Mouse (Mus musculus): Measurements from ENCODE around the gene Dnah8. TPM values are rescaled to one million over a fixed set of nuclear protein-coding genes. Genes with fewer than 3 reads are reported as not detected.
A peak's percentile ranks its signal among the peaks of the same experiment; 100 is the strongest.

Dnah8 gene
- polyA plus RNA-seq, 1 experiment from 2014 or later = 1.4 TPM

DNA sequence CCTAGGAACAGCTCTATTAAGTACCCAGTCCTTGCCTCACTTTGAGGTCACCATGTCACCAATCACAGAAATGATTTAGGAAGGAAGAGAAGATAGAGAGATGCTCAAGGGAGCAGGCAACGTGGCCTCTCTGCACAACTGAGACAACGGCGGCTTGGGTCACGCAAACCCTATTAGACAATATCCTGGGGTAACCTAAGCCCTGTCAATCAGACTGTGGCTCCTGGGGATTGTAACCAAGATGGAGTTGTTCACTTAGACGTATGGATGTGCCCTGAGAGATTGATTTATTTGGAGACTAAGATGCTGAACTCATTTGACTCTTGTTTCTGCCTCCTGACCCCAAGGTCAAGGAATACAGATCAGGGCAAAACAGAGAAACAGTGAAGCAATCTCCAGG, 29.7 kb upstream of the Dnah8 start:
- 82% methylated on average over 5 of the region's 5 CpGs for WGBS (ENCODE audit: insufficient replicate concordance)
- ATAC-seq (ENCODE audit: low read depth) = no peak
- Histone ChIP-seq H3K9me3 (replicated peaks) (no peaks in the 10 kb centered on the region), H3K4me2 (no peak overlapping the region), H3K9ac (no peak overlapping the region), H3K27me3 (no peaks in the 10 kb centered on the region), H3K4me3 (replicated peaks) (no peak overlapping the region), H3K36me3 (peaks cover 75% of the 10 kb centered on the region), H3K27ac (no peak overlapping the region), H3K4me1 (replicated peaks) (no peaks in the 10 kb centered on the region)
- no peak for DNase-seq

DNA sequence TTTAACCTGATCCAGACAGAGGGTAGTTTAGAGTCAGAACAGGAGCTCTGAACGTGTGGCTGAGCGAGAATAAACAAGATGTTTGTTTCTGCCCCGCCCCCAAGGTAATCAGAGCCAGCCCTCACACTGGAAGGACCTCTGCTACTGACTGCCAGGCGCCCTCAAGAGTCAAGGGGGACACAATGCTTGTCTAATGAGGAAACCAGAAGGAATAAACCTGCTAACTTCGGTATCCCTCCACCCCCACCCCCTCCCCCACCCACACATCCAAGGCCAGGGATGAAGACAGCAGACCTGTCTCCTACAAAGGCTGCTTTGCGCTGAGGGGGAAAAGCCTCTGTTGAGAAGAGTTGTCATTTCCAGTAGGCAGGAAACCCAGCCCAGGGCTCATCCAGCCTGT, 29.3 kb upstream of the Dnah8 start:
- DNase-seq (no peak), ATAC-seq (ENCODE audit: low read depth) (no peak)
- no peaks in the 10 kb centered on the region for H3K4me1 ChIP-seq (replicated peaks)
- H3K27ac ChIP-seq = no peak overlapping the region
- peaks cover 78% of the 10 kb centered on the region for H3K36me3 ChIP-seq
- no peak overlapping the region for H3K9ac ChIP-seq
- H3K27me3 ChIP-seq = no peaks in the 10 kb centered on the region
- no peak overlapping the region for H3K4me2 ChIP-seq
- WGBS (ENCODE audit: insufficient replicate concordance) = 67% methylated on average over 6 of the region's 6 CpGs
- no peaks in the 10 kb centered on the region for H3K9me3 ChIP-seq (replicated peaks)
- no peak overlapping the region for H3K4me3 ChIP-seq (replicated peaks)

DNA sequence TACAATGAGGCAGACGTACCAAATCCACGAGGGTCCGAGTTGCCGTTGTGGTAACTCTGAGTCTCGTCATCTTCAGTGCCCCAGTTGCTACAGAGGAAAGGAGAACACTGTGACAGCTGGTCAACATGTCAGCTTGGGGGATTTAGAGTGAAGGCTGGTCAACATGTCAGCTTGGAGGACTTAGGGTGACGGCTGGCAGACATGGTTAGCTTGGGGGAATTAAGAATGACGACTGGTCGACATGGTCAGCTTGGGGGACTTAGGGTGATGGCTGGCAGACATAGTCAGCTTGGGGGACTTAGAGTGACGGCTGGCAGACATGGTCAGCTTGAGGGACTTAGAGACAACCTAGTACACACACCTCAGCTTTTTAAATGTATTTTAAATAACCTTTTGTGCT, 26.4 kb upstream of the Dnah8 start:
- peaks cover 17% of the 10 kb centered on the region for H3K4me1 ChIP-seq (replicated peaks)
- H3K4me2 ChIP-seq = no peak overlapping the region
- H3K9ac ChIP-seq = no peak overlapping the region
- whole genome bisulfite sequencing (ENCODE audit: insufficient replicate concordance) = 90% methylated on average over 9 of the region's 9 CpGs
- H3K36me3 ChIP-seq = peaks cover 92% of the 10 kb centered on the region
- no peak overlapping the region for H3K27ac ChIP-seq
- DNase-seq = no peak
- no peak overlapping the region for H3K4me3 ChIP-seq (replicated peaks)
- no peaks in the 10 kb centered on the region for H3K9me3 ChIP-seq (replicated peaks)
- ATAC-seq (ENCODE audit: low read depth) = no peak
- H3K27me3 ChIP-seq = no peaks in the 10 kb centered on the region

DNA sequence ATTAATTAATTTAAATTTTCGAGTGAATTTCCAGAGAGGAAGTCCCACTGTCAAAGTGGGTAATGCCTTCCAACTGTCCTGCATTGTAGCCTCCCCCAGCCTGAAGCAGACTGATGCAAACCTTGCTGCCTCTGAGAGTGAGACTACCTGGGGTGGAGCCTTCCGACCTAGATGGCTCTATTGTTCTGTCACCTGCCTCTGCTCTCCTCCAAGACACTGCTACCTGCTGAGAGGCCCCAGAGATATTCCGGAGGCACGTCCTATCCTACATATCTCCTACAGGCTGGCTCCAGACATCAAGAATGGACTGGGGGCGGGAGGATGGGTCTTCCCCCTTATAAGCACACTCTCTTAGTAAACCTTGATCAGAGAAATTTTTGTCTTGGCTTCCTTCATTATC, 25.9 kb upstream of the Dnah8 start:
- ATAC-seq (ENCODE audit: low read depth) (no peak), DNase-seq (no peak)
- H3K4me1 ChIP-seq (replicated peaks) = peaks cover 17% of the 10 kb centered on the region
- H3K36me3 ChIP-seq = peaks cover 92% of the 10 kb centered on the region
- 92% methylated on average over 5 of the region's 5 CpGs for WGBS (ENCODE audit: insufficient replicate concordance)
- H3K4me2 ChIP-seq = no peak overlapping the region
- H3K9ac ChIP-seq = no peak overlapping the region
- H3K27ac ChIP-seq = no peak overlapping the region
- no peak overlapping the region for H3K4me3 ChIP-seq (replicated peaks)
- no peaks in the 10 kb centered on the region for H3K9me3 ChIP-seq (replicated peaks)
- H3K27me3 ChIP-seq = no peaks in the 10 kb centered on the region

DNA sequence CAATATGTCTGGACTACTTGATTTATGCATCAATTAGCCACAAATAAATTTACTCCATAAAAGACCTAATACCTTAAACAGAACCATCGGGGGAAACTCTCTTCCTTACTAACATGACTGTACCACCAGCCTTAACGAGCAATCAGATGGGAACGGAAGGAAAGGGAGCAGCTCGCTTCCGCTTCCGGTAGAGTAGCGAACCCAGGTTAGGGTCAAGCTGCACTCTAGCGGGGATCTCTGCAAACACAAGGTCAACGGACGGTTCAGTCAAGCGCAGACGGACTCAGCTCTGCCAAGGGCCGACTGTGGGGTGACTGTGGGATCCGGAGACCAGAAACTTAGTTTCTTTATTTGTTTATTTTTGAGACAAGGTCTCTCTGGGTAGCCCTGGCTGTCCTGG, 22.0 kb upstream of the Dnah8 start:
- Histone ChIP-seq H3K36me3 (peaks cover 82% of the 10 kb centered on the region), H3K4me1 (replicated peaks) (peaks cover 34% of the 10 kb centered on the region), H3K27ac (no peak overlapping the region), H3K9ac (no peak overlapping the region), H3K9me3 (replicated peaks) (no peaks in the 10 kb centered on the region), H3K4me2 (no peak overlapping the region), H3K27me3 (no peaks in the 10 kb centered on the region), H3K4me3 (replicated peaks) (no peak overlapping the region)
- DNase-seq (no peak), ATAC-seq (ENCODE audit: low read depth) (no peak)
- WGBS (ENCODE audit: insufficient replicate concordance) = 88% methylated on average over 14 of the region's 14 CpGs

DNA sequence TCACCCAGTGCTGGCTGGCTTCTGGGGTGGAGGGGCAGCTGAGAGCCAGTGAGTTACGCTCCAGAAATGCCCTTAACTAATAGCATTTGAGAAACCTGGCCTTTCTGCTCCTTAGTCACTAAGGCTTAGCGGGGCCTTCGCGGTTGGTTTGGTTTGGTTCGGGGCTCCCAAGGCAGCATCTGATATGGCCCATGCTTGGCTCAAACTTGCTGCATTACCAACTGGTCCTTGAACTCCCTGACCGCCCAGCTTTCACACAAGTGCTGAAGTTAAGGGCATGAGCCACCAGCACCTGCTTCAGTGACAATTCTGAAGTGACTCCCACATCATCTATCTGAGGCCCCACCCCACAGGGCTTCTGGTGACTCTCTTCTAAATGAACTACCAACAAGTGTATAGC, 19.9 kb upstream of the Dnah8 start:
- DNase-seq (no peak), ATAC-seq (ENCODE audit: low read depth) (no peak)
- no peaks in the 10 kb centered on the region for H3K27me3 ChIP-seq
- no peak overlapping the region for H3K4me2 ChIP-seq
- H3K4me3 ChIP-seq (replicated peaks) = no peak overlapping the region
- peaks cover 55% of the 10 kb centered on the region for H3K4me1 ChIP-seq (replicated peaks)
- 87% methylated on average over 6 of the region's 6 CpGs for WGBS (ENCODE audit: insufficient replicate concordance)
- H3K27ac ChIP-seq = no peak overlapping the region
- no peaks in the 10 kb centered on the region for H3K9me3 ChIP-seq (replicated peaks)
- H3K36me3 ChIP-seq = peaks cover 74% of the 10 kb centered on the region
- H3K9ac ChIP-seq = no peak overlapping the region

DNA sequence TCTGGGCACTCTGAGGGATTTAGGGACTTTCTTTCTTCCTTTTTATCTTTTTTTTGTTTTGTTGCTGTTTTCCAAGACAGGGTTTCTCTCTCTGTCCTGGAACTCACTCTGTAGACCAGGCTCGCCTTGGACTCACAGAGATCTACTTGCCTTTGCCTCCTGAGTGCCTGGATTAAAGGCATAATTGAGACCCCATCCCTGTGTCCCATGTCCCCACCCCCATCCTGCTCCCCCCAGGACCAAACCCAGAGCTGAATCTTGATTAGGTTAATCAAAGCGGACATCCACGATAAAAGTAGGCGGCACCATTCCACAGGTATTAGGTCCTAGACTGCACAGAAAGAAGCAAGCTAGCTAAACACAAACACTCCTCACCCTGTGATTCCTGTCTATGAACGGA, 19.2 kb upstream of the Dnah8 start:
- WGBS (ENCODE audit: insufficient replicate concordance) = 90% methylated on average over 5 of the region's 5 CpGs
- H3K9ac ChIP-seq = no peak overlapping the region
- H3K4me3 ChIP-seq (replicated peaks) = no peak overlapping the region
- no peak for DNase-seq
- H3K27me3 ChIP-seq = no peaks in the 10 kb centered on the region
- H3K4me1 ChIP-seq (replicated peaks) = peaks cover 62% of the 10 kb centered on the region
- ATAC-seq (ENCODE audit: low read depth) = no peak
- H3K36me3 ChIP-seq = peaks cover 73% of the 10 kb centered on the region
- no peak overlapping the region for H3K4me2 ChIP-seq
- H3K9me3 ChIP-seq (replicated peaks) = no peaks in the 10 kb centered on the region
- no peak overlapping the region for H3K27ac ChIP-seq

DNA sequence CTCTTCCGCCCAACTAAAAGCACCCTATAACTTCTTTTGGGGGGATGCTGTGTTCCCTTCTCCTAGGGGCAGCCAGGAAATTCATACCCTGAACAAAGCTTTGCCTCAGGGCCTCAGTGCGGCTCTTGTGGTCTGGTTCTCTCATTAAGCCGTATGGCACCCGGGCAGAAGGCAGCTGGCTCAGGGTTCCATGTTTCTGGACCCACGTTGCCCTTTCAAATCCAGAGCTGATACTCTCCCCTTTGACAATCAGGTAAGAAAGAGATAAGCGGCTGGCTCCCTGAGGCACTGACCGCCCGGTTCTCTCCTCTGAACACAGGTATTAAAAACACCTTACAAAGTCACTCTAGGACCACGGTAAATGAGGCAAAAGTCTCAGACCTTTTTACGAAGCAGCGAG, 17.9 kb upstream of the Dnah8 start:
- H3K36me3 ChIP-seq = peaks cover 62% of the 10 kb centered on the region
- H3K4me2 ChIP-seq = no peak overlapping the region
- peaks cover 68% of the 10 kb centered on the region for H3K4me1 ChIP-seq (replicated peaks)
- no peaks in the 10 kb centered on the region for H3K27me3 ChIP-seq
- 82% methylated on average over 11 of the region's 11 CpGs for WGBS (ENCODE audit: insufficient replicate concordance)
- H3K27ac ChIP-seq = no peak overlapping the region
- H3K9ac ChIP-seq = no peak overlapping the region
- no peak for DNase-seq
- ATAC-seq (ENCODE audit: low read depth) = no peak
- no peaks in the 10 kb centered on the region for H3K9me3 ChIP-seq (replicated peaks)
- H3K4me3 ChIP-seq (replicated peaks) = no peak overlapping the region

DNA sequence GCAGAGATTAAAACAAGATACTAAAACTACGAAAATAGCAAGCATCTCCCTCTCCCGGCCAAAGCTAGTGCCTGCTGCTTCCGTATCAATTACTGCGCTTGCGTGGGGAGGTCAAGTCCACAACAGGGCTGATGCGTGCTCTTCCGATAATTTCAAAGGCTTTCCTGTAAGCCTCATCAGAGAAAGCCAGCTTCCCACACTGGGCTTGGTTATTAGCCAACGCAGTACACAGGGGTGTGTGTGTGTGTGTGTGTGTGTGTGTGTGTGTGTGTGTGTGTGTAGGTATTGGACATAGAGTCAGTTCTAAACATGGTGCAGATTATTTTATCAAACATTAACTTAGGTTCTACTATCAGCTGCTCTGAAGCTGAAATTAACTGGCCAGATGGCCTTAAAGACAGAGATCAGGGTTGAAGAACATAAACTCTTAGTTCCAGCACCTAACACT, 17.5 kb upstream of the Dnah8 start:
- H3K27ac ChIP-seq = no peak overlapping the region
- DNase-seq = no peak
- 88% methylated on average over 8 of the region's 8 CpGs for WGBS (ENCODE audit: insufficient replicate concordance)
- H3K36me3 ChIP-seq = peaks cover 58% of the 10 kb centered on the region
- no peak overlapping the region for H3K4me2 ChIP-seq
- ATAC-seq (ENCODE audit: low read depth) = no peak
- no peaks in the 10 kb centered on the region for H3K27me3 ChIP-seq
- H3K4me3 ChIP-seq (replicated peaks) = no peak overlapping the region
- H3K9ac ChIP-seq = no peak overlapping the region
- H3K4me1 ChIP-seq (replicated peaks) = peaks cover 67% of the 10 kb centered on the region
- no peaks in the 10 kb centered on the region for H3K9me3 ChIP-seq (replicated peaks)

DNA sequence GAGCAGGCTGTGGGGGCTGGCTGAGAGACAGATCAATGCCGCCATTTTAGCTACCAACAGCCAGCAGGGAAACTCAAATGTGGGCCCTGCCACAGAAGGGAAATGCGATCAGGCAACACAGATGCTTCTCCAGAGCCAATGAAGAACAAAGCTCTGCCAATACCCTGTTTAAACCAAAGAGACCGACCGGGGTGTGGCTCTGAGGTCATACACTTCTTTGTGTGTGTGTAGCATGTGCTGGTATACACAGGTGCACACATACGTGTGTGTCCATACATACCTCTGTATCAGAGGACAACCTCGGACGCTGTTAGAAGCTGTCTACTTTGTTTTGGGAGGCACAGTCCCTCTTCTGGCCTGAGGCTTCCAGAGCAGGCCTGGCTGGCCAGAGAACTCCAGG, 16.8 kb upstream of the Dnah8 start:
- no peak for ATAC-seq (ENCODE audit: low read depth)
- peaks cover 61% of the 10 kb centered on the region for H3K4me1 ChIP-seq (replicated peaks)
- WGBS (ENCODE audit: insufficient replicate concordance) = 86% methylated on average over 7 of the region's 7 CpGs

DNA sequence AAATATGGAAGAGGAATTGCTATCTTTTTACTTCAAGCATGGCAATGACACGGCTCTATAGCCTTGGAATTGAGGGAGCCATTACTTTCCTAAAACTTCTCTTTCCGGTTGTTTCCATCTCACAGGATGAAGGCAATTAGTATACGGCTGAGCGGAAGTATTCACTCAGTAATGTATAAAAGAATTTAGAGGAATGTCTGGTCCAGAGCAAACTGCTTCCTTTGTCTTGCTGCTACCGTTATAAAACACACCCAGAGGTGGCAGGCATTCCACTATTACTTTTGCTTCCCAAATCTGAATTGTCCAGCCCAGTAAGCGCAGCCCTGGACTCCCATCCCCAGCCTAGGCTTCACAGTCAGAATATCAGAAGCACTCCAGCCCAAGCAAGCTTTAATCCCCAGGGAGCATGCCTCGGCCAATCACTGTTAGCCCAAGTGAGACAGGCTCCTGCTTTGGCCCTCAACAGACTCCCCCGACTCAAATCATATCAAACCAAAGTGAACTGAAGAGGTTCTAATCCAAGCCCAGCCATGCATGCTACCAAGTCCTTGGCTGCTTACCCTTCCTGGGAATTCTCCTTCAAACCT, 16.2 kb upstream of the Dnah8 start:
- H3K27me3 ChIP-seq = no peaks in the 10 kb centered on the region
- peaks cover 44% of the 10 kb centered on the region for H3K36me3 ChIP-seq
- H3K9ac ChIP-seq = 0 out of 2 replicates have a peak overlapping the region, but pooled peaks have one; percentile 20
- peak overlapping the region; percentile 94 for H3K27ac ChIP-seq
- H3K4me3 ChIP-seq (replicated peaks) = no peak overlapping the region
- ATAC-seq (ENCODE audit: low read depth) (no peak), DNase-seq (no peak)
- H3K4me2 ChIP-seq = peak overlapping the region; percentile 74
- WGBS (ENCODE audit: insufficient replicate concordance) = 86% methylated on average over 8 of the region's 8 CpGs
- H3K9me3 ChIP-seq (replicated peaks) = no peaks in the 10 kb centered on the region
- peaks cover 64% of the 10 kb centered on the region for H3K4me1 ChIP-seq (replicated peaks)

More for the DNA sequence above, 16.8 kb upstream of the Dnah8 start:
- Histone ChIP-seq H3K27ac (peak overlapping the region; percentile 53; the same call in 1 of the 2 replicates), H3K9me3 (replicated peaks) (no peaks in the 10 kb centered on the region), H3K36me3 (peaks cover 51% of the 10 kb centered on the region), H3K4me2 (no peak overlapping the region), H3K4me3 (replicated peaks) (no peak overlapping the region), H3K9ac (0 out of 2 replicates have a peak overlapping the region, but pooled peaks have one; percentile 20), H3K27me3 (no peaks in the 10 kb centered on the region)
- DNase-seq = no peak

DNA sequence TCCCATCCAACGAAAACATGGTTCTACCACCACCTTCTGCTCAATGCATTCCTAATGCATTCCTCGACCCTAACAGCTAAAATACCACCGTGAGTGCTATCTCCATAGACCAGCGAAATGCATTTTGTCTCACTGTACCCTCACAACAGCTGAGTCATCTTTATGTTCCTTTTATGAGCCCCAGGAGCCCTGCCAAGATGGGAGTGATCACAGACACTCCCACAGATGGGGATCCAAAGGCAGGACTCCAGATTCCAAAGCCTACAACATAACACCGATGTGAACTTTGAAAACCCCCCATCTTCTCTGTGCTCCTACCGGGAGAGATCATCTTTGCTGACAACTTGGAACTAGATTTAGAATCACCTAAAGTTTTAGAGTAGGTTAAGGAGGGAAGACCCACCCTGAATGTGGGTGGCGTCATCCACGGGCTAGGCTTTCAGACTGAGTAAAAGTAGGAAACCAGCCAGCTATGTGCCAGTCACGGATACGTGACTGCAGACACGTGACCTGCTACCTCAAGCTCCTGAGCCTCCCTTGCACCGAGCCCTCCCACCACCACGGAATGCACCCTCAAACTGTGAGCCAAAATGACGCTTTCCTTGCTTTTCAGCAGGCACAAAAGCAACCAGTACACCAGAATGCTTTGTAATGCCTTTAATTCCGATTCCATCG, 14.7 kb upstream of the Dnah8 start:
- H3K9ac ChIP-seq = peak overlapping the region; percentile 94
- DNase-seq (no peak), ATAC-seq (ENCODE audit: low read depth) (peak; percentile 34)
- peaks cover 78% of the 10 kb centered on the region for H3K4me1 ChIP-seq (replicated peaks)
- H3K4me2 ChIP-seq = peak overlapping the region; percentile 74
- 59% methylated on average over 16 of the region's 16 CpGs for WGBS (ENCODE audit: insufficient replicate concordance)
- H3K4me3 ChIP-seq (replicated peaks) = peak overlapping the region; percentile 79
- no peaks in the 10 kb centered on the region for H3K9me3 ChIP-seq (replicated peaks)
- H3K27me3 ChIP-seq = no peaks in the 10 kb centered on the region
- peaks cover 30% of the 10 kb centered on the region for H3K36me3 ChIP-seq
- H3K27ac ChIP-seq = peak overlapping the region; percentile 94

Measured in liver, embryonic 13.5 days (tissue).